Mouse (Mus musculus) CH12.LX (cell line): ENCODE measurements around the gene Col18a1. TPM values are rescaled to one million over a fixed set of nuclear protein-coding genes. Genes with fewer than 3 reads are reported as not detected.

Source experiments
- DNase-seq: peaks from one replicate; pipeline ENCODE4 v3.0.0-alpha.2; 2013; ENCODE audit errors: extremely low read depth
- H3K27ac ChIP-seq: 2 replicates; pipeline ENCODE4 v1.5.1; 2012; ENCODE audit warnings: low read depth, mild to moderate bottlenecking, control low read depth, moderate library complexity; ENCODE audit not compliant: insufficient read depth
- H3K27me3 ChIP-seq: replicated peaks from 2 replicates; pipeline ENCODE3; 2012; ENCODE audit warnings: inconsistent platforms
- H3K36me3 ChIP-seq, 2 experiments: replicated peaks in 1 of 2; 2 replicates each; pipeline versions ENCODE3 to v1.6.1; 2012; ENCODE audit warnings: inconsistent platforms in 1 of 2, low read length in 1 of 2, mild to moderate bottlenecking in 1 of 2, mixed read lengths in 1 of 2, moderate library complexity in 1 of 2; ENCODE audit not compliant: control insufficient read depth in 1 of 2, insufficient read depth in 1 of 2
- H3K4me1 ChIP-seq, 2 experiments: 2 replicates each; pipeline ENCODE4 v1.6.1; 2012; ENCODE audit warnings: inconsistent platforms in 1 of 2, moderate library complexity in 1 of 2; ENCODE audit not compliant: insufficient read depth in 2 of 2, control insufficient read depth in 1 of 2
- H3K4me2 ChIP-seq: 2 replicates; pipeline ENCODE4 v1.6.1; 2012; ENCODE audit warnings: low read depth, mild to moderate bottlenecking, control low read depth; ENCODE audit not compliant: poor library complexity, insufficient read depth, severe bottlenecking
- H3K4me3 ChIP-seq, 3 experiments: fragments of 150-350 bp in 1 of 3; sonication (generic) in 1 of 3; replicated peaks in 1 of 3; 2 replicates each; pipeline versions ENCODE3 to v1.5.1; 2011 to 2012; ENCODE audit warnings: low read depth in 2 of 3, low read length in 2 of 3, mild to moderate bottlenecking in 2 of 3, moderate library complexity in 2 of 3, control low read depth in 1 of 3, improper control_type of control experiment in 1 of 3, inconsistent platforms in 1 of 3, mixed read lengths in 1 of 3; ENCODE audit not compliant: poor library complexity in 1 of 3
- H3K79me2 ChIP-seq: replicated peaks from 2 replicates; pipeline ENCODE4 v1.6.1; 2012; ENCODE audit warnings: mild to moderate bottlenecking, moderate library complexity; ENCODE audit not compliant: control insufficient read depth, poor library complexity, insufficient read depth, severe bottlenecking; ENCODE audit errors: extremely low read depth
- H3K9ac ChIP-seq: 2 replicates; pipeline ENCODE4 v1.6.1; 2012; ENCODE audit warnings: low read depth, mild to moderate bottlenecking, control low read depth, moderate library complexity; ENCODE audit not compliant: insufficient read depth
- H3K9me3 ChIP-seq: replicated peaks from 2 replicates; pipeline ENCODE3; 2012; ENCODE audit warnings: low read length, inconsistent platforms, mixed read lengths
- BHLHE40 ChIP-seq: IDR thresholded peaks from 2 replicates; pipeline ENCODE4 v1.6.1; 2011; ENCODE audit warnings: mild to moderate bottlenecking, low read depth, low read length, improper control_type of control experiment
- CHD1 ChIP-seq: IDR thresholded peaks from 2 replicates; pipeline ENCODE4 v1.6.1; 2012; ENCODE audit warnings: low read depth, low read length, improper control_type of control experiment, inconsistent platforms
- CTCF ChIP-seq, 2 experiments: IDR thresholded peaks in 1 of 2; conservative IDR thresholded peaks in 1 of 2; 2 replicates each; pipeline ENCODE4 v1.5.1; 2011 to 2012; ENCODE audit warnings: low read depth in 2 of 2, low read length in 2 of 2, improper control_type of control experiment in 1 of 2, inconsistent platforms in 1 of 2, mild to moderate bottlenecking in 1 of 2, moderate library complexity in 1 of 2
- E2F4 ChIP-seq: IDR thresholded peaks from 2 replicates; pipeline ENCODE4 v1.6.1; 2011; ENCODE audit warnings: low read depth, low read length, improper control_type of control experiment; ENCODE audit not compliant: insufficient replicate concordance
- EP300 ChIP-seq: IDR thresholded peaks from 2 replicates; pipeline ENCODE4 v1.6.1; 2011; ENCODE audit warnings: low read length, improper control_type of control experiment
- ETS1 ChIP-seq: conservative IDR thresholded peaks from 2 replicates; pipeline ENCODE4 v1.6.1; 2012; ENCODE audit warnings: low read depth, mild to moderate bottlenecking, inconsistent platforms, low read length, improper control_type of control experiment, moderate library complexity
- IRF4 ChIP-seq: IDR thresholded peaks from 2 replicates; pipeline ENCODE4 v1.6.1; 2014; ENCODE audit warnings: low read depth, mild to moderate bottlenecking, inconsistent platforms, low read length, improper control_type of control experiment
- JUN ChIP-seq: IDR thresholded peaks from 2 replicates; pipeline ENCODE4 v1.6.1; 2011; ENCODE audit warnings: low read depth, mild to moderate bottlenecking, low read length, improper control_type of control experiment, moderate library complexity; ENCODE audit not compliant: insufficient read depth
- JUND ChIP-seq: conservative IDR thresholded peaks from 2 replicates; pipeline ENCODE4 v1.6.1; 2011; ENCODE audit warnings: low read depth, low read length, improper control_type of control experiment
- MAFK ChIP-seq: IDR thresholded peaks from 2 replicates; pipeline ENCODE4 v1.6.1; 2011; ENCODE audit warnings: low read length, improper control_type of control experiment; ENCODE audit not compliant: insufficient replicate concordance
- MAZ ChIP-seq: IDR thresholded peaks from 2 replicates; pipeline ENCODE4 v1.6.1; 2012; ENCODE audit warnings: low read depth, mild to moderate bottlenecking, inconsistent platforms, low read length, improper control_type of control experiment, moderate library complexity
- MXI1 ChIP-seq: IDR thresholded peaks from 2 replicates; pipeline ENCODE4 v1.6.1; 2011; ENCODE audit warnings: mild to moderate bottlenecking, low read depth, low read length, improper control_type of control experiment
- MYC ChIP-seq: IDR thresholded peaks from 2 replicates; pipeline ENCODE4 v1.6.1; 2011; ENCODE audit warnings: low read depth, mild to moderate bottlenecking, improper control_type of control experiment, low read length
- NELFE ChIP-seq: IDR thresholded peaks from 2 replicates; pipeline ENCODE4 v1.6.1; 2011; ENCODE audit warnings: low read depth, low read length, improper control_type of control experiment
- PAX5 ChIP-seq: IDR thresholded peaks from 2 replicates; pipeline ENCODE4 v1.6.1; 2012; ENCODE audit warnings: low read length, inconsistent platforms, mixed read lengths
- POLR2A ChIP-seq: IDR thresholded peaks from 2 replicates; pipeline ENCODE4 v1.6.1; 2011; ENCODE audit warnings: low read depth, mild to moderate bottlenecking, improper control_type of control experiment, low read length
- POLR2AphosphoS2 ChIP-seq: IDR thresholded peaks from 2 replicates; pipeline ENCODE4 v1.6.1; 2011; ENCODE audit warnings: low read depth, low read length, improper control_type of control experiment
- RAD21 ChIP-seq: IDR thresholded peaks from 2 replicates; pipeline ENCODE4 v1.6.1; 2011; ENCODE audit warnings: low read depth, mild to moderate bottlenecking, low read length, improper control_type of control experiment, moderate library complexity
- SIN3A ChIP-seq: IDR thresholded peaks from 2 replicates; pipeline ENCODE4 v1.6.1; 2012; ENCODE audit warnings: low read length, improper control_type of control experiment, inconsistent platforms
- SMC3 ChIP-seq: IDR thresholded peaks from 2 replicates; pipeline ENCODE4 v1.6.1; 2011; ENCODE audit warnings: low read depth, low read length, improper control_type of control experiment
- TCF12 ChIP-seq: IDR thresholded peaks from 2 replicates; pipeline ENCODE4 v1.6.1; 2014; ENCODE audit warnings: low read depth, mild to moderate bottlenecking, inconsistent platforms, low read length, improper control_type of control experiment
- USF2 ChIP-seq: conservative IDR thresholded peaks from 2 replicates; pipeline ENCODE4 v1.6.1; 2011; ENCODE audit warnings: low read depth, low read length, improper control_type of control experiment
- ZKSCAN1 ChIP-seq: IDR thresholded peaks from 2 replicates; pipeline ENCODE4 v1.6.1; 2012; ENCODE audit warnings: low read depth, inconsistent platforms, low read length, improper control_type of control experiment, borderline replicate concordance
- ZNF384 ChIP-seq: IDR thresholded peaks from 2 replicates; pipeline ENCODE4 v1.6.1; 2012; ENCODE audit warnings: low read depth, low read length, improper control_type of control experiment, inconsistent platforms
- dilution Hi-C: fragments of 300-500 bp; cut with MboI; formaldehyde crosslinking; loops from 2 replicates; pipeline ENCODE4 v1.14.3; 2020; ENCODE audit warnings: low sequenced_read_pairs; ENCODE audit not compliant: extremely low pct_unique_long_range_greater_than_20kb, extremely low pct_ligation_motif_present
- in situ Hi-C: fragments of 300-500 bp; cut with MboI; formaldehyde crosslinking; loops from 3 replicates; pipeline ENCODE4 v1.14.3; 2019; ENCODE audit warnings: low sequenced_read_pairs, low pct_ligation_motif_present, low pct_unique_long_range_greater_than_20kb, mixed read lengths
- polyA plus RNA-seq: library from polyadenylated mRNA; unstranded; fragments of >175 nt; gene quantifications from 2 replicates; pipeline ENCODE4 v1.2.1, GENCODE M21; 2012; ENCODE audit warnings: low read depth; ENCODE audit not compliant: insufficient read length
- total RNA-seq, 2 experiments: library from RNA; depleted of rRNA; stranded (reverse); fragments of 300-350 nt in 1 of 2; fragments of >200 nt in 1 of 2; gene quantifications; 2 replicates each; pipeline ENCODE4 v1.2.3; 2012 to 2014

The Col18a1 gene
- total and polyA plus RNA-seq, 3 experiments: 0.17 to 14.5 (median 1.7) TPM

DNA sequence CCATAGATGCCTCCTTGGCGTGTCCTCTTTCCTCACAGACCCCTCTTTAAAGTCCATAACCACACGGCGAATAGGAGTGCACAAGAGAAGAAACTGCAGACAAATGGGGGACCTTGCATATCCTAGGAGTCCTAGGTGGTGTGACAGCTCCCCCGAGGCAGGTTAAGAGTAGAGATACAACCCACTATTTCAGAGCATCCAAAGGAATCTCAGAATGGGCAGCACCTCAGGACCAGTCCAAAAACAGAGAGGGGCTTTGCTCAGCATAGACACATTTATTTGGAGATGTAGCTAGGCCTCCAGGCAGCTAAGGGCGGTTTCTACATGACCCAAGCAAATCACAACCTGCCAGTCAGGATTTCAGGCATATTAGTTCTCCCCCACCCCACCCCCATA is 2.3 kb downstream of the Col18a1 start:
- no peaks in the 10 kb centered on the region for H3K79me2 ChIP-seq
- in situ Hi-C loops: no loop called here
- H3K27ac ChIP-seq: no peak overlapping the region
- peaks cover 88% of the 10 kb centered on the region for H3K27me3 ChIP-seq
- no peaks in the 10 kb centered on the region for H3K9me3 ChIP-seq
- no peak for DNase-seq
- TF ChIP-seq JUN (no peak), NELFE (no peak), ETS1 (no peak), CHD1 (no peak), PAX5 (no peak), MAFK (no peak), POLR2A (no peak), SMC3 (no peak), BHLHE40 (no peak), MXI1 (no peak), TCF12 (no peak), E2F4 (no peak), MAZ (no peak), JUND (no peak), SIN3A (no peak), ZKSCAN1 (no peak), POLR2AphosphoS2 (no peak), IRF4 (no peak), RAD21 (no peak)
- H3K4me3 ChIP-seq: no peak overlapping the region
- no peak overlapping the region for H3K9ac ChIP-seq
- no peaks in the 10 kb centered on the region for H3K36me3 ChIP-seq
- no peak overlapping the region for H3K4me2 ChIP-seq
- dilution Hi-C loops: no loop called here
- H3K4me1 ChIP-seq: peaks cover 6 to 7% of the 10 kb centered on the region in 2 experiments; a peak in 3 of 4 replicates

DNA sequence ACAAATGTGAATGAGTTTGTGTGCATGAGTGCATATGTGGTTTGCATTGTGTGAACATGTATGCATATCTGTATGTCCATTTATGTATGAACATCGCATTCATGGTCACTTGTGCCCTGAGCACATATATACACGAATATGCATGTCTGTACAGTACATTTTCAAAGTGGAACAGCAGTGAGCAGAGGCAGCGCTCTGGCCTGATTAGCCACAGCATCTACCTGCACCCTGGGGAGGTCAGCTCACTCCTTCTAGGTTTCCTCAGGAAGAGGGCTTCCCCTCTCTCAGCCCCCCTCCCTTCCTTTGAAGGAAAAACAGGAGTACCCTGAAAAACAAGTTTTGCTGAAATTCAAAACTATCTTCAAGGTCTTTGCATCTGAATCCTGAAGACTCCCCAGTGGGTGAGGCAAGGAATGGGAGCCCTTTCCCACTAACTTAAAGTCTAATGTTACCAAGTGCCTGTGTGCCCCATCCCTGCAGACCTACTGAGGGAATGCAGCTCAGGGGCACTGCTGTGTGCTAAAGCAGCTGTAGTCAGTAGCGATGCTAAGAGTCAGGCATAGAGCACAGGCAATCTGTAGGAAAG is 2.9 kb downstream of the Col18a1 start:
- Histone ChIP-seq H3K27ac (no peak overlapping the region), H3K79me2 (no peaks in the 10 kb centered on the region), H3K9ac (no peak overlapping the region), H3K9me3 (no peaks in the 10 kb centered on the region), H3K4me3 (no peak overlapping the region), H3K4me1 (peaks cover 6 to 7% of the 10 kb centered on the region in 2 experiments; a peak in 3 of 4 replicates), H3K4me2 (no peak overlapping the region), H3K36me3 (no peaks in the 10 kb centered on the region), H3K27me3 (peaks cover 90% of the 10 kb centered on the region)
- DNase-seq: no peak
- in situ Hi-C loops (no loop called here), dilution Hi-C loops (no loop called here)
- TF ChIP-seq CTCF (conservative IDR thresholded peaks at IDR 0.05 in 1 of 2, IDR thresholded peaks at IDR 0.05 in 1 of 2; ENCODE audit: low read depth in 2 of 2, low read length in 2 of 2) (no peak), USF2 (no peak), MYC (no peak), TCF12 (no peak), EP300 (no peak), ZNF384 (no peak), NELFE (no peak), SIN3A (no peak)
